Mouse (Mus musculus): ENCODE measurements around the gene Gna12.

GRCm38 (mm10) chr5:140823386-140823785 is 6.8 kb downstream of the Gna12 start:
- TF ChIP-seq CTCF (IDR thresholded peaks at IDR 0.05; ENCODE audit: control insufficient read depth, insufficient read depth, insufficient replicate concordance, low read depth, low read length) (no peak), POLR2A (IDR thresholded peaks at IDR 0.05; ENCODE audit: control insufficient read depth, low read depth, low read length) (no peak)

Data from testis, adult 2 months (tissue).